Mouse (Mus musculus) small intestine, adult 2 months (tissue): Measurements from ENCODE around the gene Shisa9. TPM values are rescaled to one million over a fixed set of nuclear protein-coding genes. Genes with fewer than 3 reads are reported as not detected.

ENCODE experiments used
- H3K27ac ChIP-seq: fragments of 200-500 bp; 2 replicates; pipeline ENCODE4 v1.5.1; 2012; ENCODE audit warnings: low read depth, low read length, control low read depth, inconsistent platforms; ENCODE audit not compliant: insufficient read depth
- H3K27me3 ChIP-seq: fragments of 200-500 bp; 2 replicates; pipeline ENCODE4 v1.6.1; 2012; ENCODE audit warnings: mild to moderate bottlenecking, moderate library complexity, low read length, inconsistent platforms; ENCODE audit not compliant: control insufficient read depth, insufficient read depth
- H3K36me3 ChIP-seq: fragments of 200-500 bp; 2 replicates; pipeline ENCODE4 v1.6.1; 2012; ENCODE audit warnings: mild to moderate bottlenecking, low read length, control low read depth, inconsistent platforms; ENCODE audit not compliant: control insufficient read depth, insufficient read depth
- H3K4me1 ChIP-seq: fragments of 200-500 bp; 2 replicates; pipeline ENCODE4 v1.6.1; 2012; ENCODE audit warnings: low read length, inconsistent platforms, mixed read lengths; ENCODE audit not compliant: control insufficient read depth, insufficient read depth, insufficient read length
- H3K4me3 ChIP-seq: fragments of 200-500 bp; 2 replicates; pipeline ENCODE4 v1.5.1; 2012; ENCODE audit warnings: low read depth, mild to moderate bottlenecking, control low read depth, inconsistent platforms, low read length, moderate library complexity
- CTCF ChIP-seq: fragments of 200-500 bp; IDR thresholded peaks from 2 replicates; pipeline ENCODE4 v1.5.1; 2012; ENCODE audit warnings: low read depth, mild to moderate bottlenecking, control low read depth, inconsistent platforms, low read length, moderate library complexity, mixed read lengths; ENCODE audit not compliant: insufficient replicate concordance, insufficient read length; ENCODE audit errors: extremely low read depth
- POLR2A ChIP-seq: fragments of 200-500 bp; IDR thresholded peaks from 2 replicates; pipeline ENCODE4 v1.6.1; 2012; ENCODE audit warnings: low read depth, mild to moderate bottlenecking, control low read depth, inconsistent platforms, low read length, moderate library complexity
- WGBS: fragments of 180-500 bp; shearing (Covaris S2); methylation state at CpG from one replicate; pipeline ENCODE4 v1.1.7; 2018; 5-methylcytosine and 5-hydroxymethylcytosine counted together
- polyA plus RNA-seq: library from polyadenylated mRNA; depleted of rRNA; stranded (reverse); fragments of >200 nt; gene quantifications from 2 replicates; pipeline ENCODE4 v1.2.3, GENCODE M21; 2012

Gene Shisa9
- polyA plus RNA-seq, 1 experiment: 0.03 TPM

DNA sequence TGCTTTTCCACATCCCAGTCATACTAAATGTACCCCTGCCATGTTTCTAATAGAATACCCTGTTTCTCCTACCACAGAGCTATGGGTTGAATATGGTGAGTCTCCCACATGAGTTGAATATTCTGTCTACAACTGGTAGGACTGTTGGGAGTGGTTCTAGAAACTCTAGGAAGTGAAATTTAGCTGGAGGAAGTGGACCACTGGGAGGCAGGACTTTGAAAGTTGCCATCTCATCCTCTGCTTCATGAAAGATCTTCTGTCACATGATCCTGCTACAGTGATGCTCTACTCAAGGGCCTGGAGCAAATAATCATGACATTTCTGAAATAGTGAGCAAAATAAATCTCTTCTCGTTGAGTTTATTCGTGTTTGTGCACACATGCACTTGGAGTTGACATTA, 7.2 kb upstream of the Shisa9 start:
- no peak overlapping the region for H3K27ac ChIP-seq
- H3K4me1 ChIP-seq: no peaks in the 10 kb centered on the region
- H3K36me3 ChIP-seq: no peaks in the 10 kb centered on the region
- 0 out of 2 replicates have a peak, but pooled peaks cover 3% of the 10 kb centered on the region for H3K27me3 ChIP-seq
- WGBS: 78% methylated on average over 2 of the region's 2 CpGs
- H3K4me3 ChIP-seq: no peak overlapping the region
- TF ChIP-seq CTCF (no peak), POLR2A (no peak)

- TF ChIP-seq CTCF: peak; percentile 8; the same call in 1 of the 2 replicates
- TF ChIP-seq POLR2A: no peak
- Histone ChIP-seq H3K36me3 (no peaks in the 10 kb centered on the region), H3K27me3 (peaks cover 28% of the 10 kb centered on the region), H3K4me3 (no peak overlapping the region), H3K4me1 (no peaks in the 10 kb centered on the region), H3K27ac (no peak overlapping the region)
- 20% methylated on average over 3 of the region's 3 CpGs for WGBS
Measured at GRCm38 (mm10) chr16:11980764-11981163, 3.1 kb upstream of the Shisa9 start.

DNA sequence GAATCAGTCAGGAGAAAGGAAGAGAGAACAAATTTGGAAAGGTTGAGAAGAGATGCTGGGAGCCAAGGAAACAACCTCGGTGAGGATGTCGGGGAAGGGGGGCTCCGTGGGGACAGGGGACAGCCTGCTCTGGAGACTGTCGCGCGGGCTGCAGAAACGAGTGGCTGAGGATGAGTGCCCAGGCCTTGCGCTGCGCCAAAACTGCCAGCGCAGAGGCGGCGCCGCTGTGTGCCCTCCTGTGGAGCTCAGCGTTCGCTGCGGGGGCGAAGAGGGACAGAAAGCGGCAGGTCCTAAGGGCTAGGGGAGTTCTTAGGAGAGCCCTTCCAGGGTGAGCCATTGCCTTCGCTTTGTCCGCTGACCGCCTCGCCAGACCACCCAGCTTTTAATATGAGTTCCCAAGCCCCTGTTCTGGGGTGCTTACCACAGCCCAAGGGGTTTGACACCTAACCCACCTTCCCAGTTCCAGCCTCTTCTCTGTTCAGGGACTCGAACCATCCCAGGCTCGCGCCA, 752 bp upstream of the Shisa9 start:
- H3K27ac ChIP-seq: no peak overlapping the region
- no peak for TF ChIP-seq POLR2A
- TF ChIP-seq CTCF: no peak
- no peak overlapping the region; the same call in 1 of the 2 replicates for H3K4me3 ChIP-seq
- 4% methylated on average over 25 of the region's 25 CpGs for WGBS
- no peaks in the 10 kb centered on the region for H3K36me3 ChIP-seq
- H3K4me1 ChIP-seq: no peaks in the 10 kb centered on the region
- H3K27me3 ChIP-seq: peaks cover 28% of the 10 kb centered on the region

- Histone ChIP-seq H3K4me1 (no peaks in the 10 kb centered on the region), H3K27ac (no peak overlapping the region), H3K36me3 (no peaks in the 10 kb centered on the region), H3K4me3 (peak overlapping the region; percentile 27), H3K27me3 (peaks cover 28% of the 10 kb centered on the region)
- TF ChIP-seq CTCF (no peak), POLR2A (no peak)
- WGBS: 2% methylated on average over 76 of the region's 76 CpGs
Measured at GRCm38 (mm10) chr16:11984271-11984791, 418 bp downstream of the Shisa9 start.

DNA sequence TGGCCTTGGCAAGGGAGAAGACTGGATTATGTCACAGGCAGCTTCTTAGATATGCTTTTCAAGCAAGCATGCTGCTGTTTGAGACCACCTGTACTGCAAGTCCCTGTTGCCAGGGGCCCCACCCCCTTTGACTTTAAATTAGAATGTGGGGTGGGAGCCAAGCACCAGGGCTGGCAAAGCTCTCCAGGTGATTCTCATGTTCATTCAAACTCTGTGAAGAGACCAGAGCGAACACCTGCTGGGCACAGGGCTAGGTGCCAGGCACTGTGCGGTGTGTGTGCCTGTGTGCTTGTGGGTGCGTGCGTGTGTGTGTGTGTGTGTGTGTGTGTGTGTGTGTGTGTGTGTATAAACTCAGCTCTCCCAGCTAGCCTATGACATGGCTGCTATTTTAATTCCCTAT, 3.1 kb downstream of the Shisa9 start:
- peaks cover 24% of the 10 kb centered on the region for H3K27me3 ChIP-seq
- TF ChIP-seq CTCF (no peak), POLR2A (no peak)
- H3K4me1 ChIP-seq: no peaks in the 10 kb centered on the region
- no peaks in the 10 kb centered on the region for H3K36me3 ChIP-seq
- no peak overlapping the region for H3K4me3 ChIP-seq
- 62% methylated on average over 4 of the region's 4 CpGs for WGBS
- H3K27ac ChIP-seq: no peak overlapping the region

DNA sequence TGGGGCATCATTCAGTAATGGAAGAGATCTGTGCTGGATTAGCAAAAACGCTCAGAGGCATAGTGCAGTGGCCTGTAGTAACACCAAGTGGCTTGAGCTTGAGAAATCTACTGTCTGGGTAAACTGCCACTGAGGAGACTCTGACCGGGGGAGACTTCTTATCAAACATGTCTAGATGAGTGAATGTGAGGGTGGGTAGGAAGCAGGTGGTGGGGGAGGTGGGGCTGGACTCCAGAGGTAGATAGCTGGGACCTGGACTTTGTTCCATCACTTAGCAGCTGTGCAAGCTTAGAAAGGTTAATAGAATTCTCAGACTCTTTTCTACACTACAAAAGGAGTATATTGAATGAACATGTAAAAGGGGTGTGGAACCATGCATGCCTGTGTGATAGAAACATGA, 21.3 kb downstream of the Shisa9 start:
- no peak for TF ChIP-seq POLR2A
- TF ChIP-seq CTCF: no peak
- 24% methylated on average over 2 of the region's 2 CpGs for WGBS
- H3K27me3 ChIP-seq: no peaks in the 10 kb centered on the region

DNA sequence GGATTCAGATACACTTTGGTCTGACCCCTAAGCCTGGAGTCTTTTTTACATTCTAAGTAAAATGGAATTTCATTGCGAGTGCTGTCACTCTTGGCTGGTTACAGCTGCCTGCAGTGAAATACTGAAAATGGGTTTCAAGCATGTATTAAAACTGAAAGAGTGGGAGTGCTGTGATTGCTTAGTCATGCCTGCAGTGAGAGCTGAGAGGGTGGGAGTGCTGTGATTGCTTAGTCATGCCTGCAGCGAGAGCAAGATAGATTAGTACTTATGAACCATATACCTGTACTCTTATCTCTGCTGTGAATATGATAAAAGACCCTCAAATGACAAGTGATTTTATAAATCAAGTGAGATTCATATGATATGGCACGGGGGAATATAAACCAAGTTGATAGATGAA, 26.2 kb downstream of the Shisa9 start:
- no peaks in the 10 kb centered on the region for H3K36me3 ChIP-seq
- no peak overlapping the region for H3K27ac ChIP-seq
- no peaks in the 10 kb centered on the region for H3K27me3 ChIP-seq
- no peak for TF ChIP-seq POLR2A
- TF ChIP-seq CTCF: no peak
- H3K4me1 ChIP-seq: no peaks in the 10 kb centered on the region
- H3K4me3 ChIP-seq: no peak overlapping the region
- 74% methylated on average over 3 of the region's 3 CpGs for WGBS

More for the DNA sequence above, 21.3 kb downstream of the Shisa9 start:
- Histone ChIP-seq H3K36me3 (no peaks in the 10 kb centered on the region), H3K27ac (no peak overlapping the region), H3K4me1 (no peaks in the 10 kb centered on the region), H3K4me3 (no peak overlapping the region)
